Mouse (Mus musculus) E14TG2a.4 (cell line): ENCODE results near the gene Stmnd1.

Experiments used
- CTCF ChIP-seq: conservative IDR thresholded peaks from 2 replicates; pipeline ENCODE4 v1.5.1; 2014; ENCODE audit warnings: low read length
- NANOG ChIP-seq: IDR thresholded peaks from 2 replicates; pipeline ENCODE4 v1.6.1; 2014; ENCODE audit warnings: borderline replicate concordance, low read length, mixed read lengths
- POU5F1 ChIP-seq: IDR thresholded peaks from 2 replicates; pipeline ENCODE4 v1.6.1; 2014; ENCODE audit warnings: low read length, borderline replicate concordance

DNA sequence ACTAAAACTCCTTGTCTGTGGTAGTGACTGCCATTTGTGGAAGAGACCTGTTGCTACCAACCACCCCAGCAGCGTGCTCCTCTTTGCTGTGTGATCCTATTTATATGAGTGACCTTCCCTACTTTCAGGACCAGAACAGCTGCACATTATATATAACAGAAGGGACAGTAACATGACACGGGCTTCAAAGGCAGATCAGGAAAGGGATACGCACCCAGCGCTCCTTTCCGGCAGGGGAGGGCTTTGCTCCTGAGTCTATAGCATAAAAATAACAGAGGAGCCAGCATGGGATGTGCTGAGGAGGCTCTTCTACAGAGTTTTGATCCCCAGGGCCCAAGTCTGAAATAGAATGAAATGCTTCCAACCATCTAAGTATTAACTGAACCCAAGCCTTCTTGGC is 67.9 kb downstream of the Stmnd1 start:
- TF ChIP-seq NANOG (no peak), CTCF (no peak), POU5F1 (no peak)
